Mouse (Mus musculus): Measurements from ENCODE around the gene Slc22a28. TPM values are rescaled to one million over a fixed set of nuclear protein-coding genes. Genes with fewer than 3 reads are reported as not detected.
"Not testable (repeated sequence)": the region's sequence is repeated elsewhere in the genome, so short reads cannot be mapped to it uniquely, and the experiment has no call there.

Slc22a28 gene
- total RNA-seq (2021), result not detected
- long read RNA-seq, experiment 1, result 0 reads
- long read RNA-seq, experiment 2, result 0 reads

DNA sequence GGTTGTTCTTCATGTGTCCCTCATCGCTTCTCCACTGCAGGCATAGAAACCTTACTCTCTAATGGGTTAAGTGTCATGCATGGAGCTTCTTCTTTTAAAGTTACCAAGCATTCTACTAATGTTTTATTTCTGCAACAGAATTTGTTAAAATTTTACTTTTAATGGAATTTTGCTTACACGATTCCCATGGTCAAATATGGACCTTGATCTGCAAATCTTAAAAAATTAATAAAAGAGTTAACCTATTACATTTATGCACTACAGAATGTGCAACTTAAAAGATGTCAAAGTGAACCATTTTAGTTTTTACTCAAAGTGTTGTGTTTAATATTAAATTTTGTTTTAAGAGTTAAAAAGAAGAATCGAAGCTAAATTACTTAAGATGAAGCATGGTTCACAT, at the start of gene Slc22a28:
TSS of gene Slc22a28 (minus strand) at position 102 of the 400 bp plus-strand sequence.
- not testable (repeated sequence) for DNase-seq (ENCODE audit: low spot score)

DNA sequence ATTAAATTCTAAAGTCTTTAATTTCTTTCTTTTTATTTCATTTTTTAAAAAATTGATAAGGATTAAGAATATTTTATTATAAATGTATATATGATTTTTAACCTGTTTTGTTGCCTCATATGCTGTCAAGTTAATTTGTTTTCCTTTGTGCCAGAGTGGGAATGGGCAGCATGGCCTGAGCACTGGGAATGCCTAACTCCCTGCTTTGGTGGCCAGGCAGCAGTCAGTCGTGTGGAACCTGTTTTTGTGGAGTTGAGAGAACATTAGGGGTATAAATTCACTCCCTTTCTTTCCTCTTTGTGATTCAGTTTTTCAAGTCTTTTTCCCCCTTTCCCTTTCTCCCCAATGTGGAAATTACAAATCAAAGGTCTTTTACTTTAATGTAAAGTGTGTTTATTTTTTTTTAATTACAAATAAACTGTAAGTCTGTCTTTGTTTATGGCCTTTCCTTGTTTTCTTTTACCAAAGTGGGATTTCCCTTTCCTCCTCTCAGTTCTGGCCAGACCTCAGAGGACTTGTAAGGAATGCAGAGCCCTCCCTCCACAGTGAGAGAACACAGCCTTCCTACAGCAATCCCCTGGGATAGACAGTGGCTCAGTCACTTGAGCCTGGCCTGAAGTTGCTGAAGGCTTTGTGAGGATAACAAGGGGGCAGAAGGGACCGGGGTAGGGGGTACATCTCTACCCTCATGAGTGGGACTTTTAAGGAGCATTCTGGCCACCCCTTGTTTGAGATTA, 17.2 kb upstream of the Slc22a28 start:
- no peak for DNase-seq (ENCODE audit: low spot score)

GRCm38 (mm10) chr19:8142716-8143115, 10.9 kb upstream of the Slc22a28 start:
- not testable (repeated sequence) for DNase-seq (ENCODE audit: low spot score)

GRCm38 (mm10) chr19:8134127-8134841, 2.5 kb upstream of the Slc22a28 start:
- not testable (repeated sequence) for DNase-seq (ENCODE audit: low spot score)

DNA sequence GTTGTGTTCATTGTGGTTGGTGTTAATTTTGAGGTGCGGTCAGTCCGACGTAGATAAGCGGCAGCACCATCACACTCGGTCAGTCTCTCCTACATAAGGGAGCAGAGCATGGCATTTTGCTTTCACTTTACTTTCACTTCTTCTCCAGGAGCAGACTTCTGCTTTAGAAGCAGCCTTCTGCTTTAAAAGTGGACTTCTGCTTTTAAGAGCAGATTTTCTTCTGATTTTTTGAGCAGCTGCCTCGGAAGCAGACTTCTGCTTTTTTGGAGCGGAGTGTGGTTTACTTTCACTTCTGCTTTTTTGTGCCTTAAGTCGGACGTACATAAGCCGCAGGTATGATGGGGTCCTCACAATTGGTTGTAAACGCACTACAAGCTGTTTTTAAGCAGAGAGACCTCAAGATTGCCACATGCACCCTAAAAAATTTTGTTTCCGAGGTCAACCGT, 111.9 kb downstream of the Slc22a28 start:
- peak; percentile 5 for DNase-seq (ENCODE audit: low spot score)

DNA sequence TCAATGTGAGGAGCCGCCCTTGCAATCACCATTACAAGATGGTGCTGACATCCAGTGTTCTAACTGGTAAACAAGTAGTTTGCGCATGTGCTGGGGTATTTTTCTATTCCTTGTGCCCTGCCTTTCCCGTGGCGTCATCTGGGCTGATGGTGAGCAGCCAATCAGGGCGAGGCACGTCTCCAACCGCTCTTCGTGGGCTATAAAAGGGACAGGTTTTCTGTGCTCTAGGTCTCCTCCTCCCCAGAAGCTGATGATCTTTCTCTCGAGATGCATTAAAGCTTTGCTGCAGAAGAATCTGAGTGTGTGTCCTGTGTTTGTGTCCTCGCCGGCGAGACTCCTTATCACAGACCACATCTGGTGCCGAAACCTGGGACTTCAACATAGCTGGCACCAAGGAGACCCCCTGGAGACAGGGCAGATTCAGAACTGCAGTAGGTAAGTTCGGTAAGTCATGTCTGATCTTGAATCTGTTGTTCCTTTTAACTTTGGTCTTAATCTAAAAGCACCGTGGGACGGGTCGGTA, 112.4 kb downstream of the Slc22a28 start:
- not testable (repeated sequence) for DNase-seq (ENCODE audit: low spot score)

DNA sequence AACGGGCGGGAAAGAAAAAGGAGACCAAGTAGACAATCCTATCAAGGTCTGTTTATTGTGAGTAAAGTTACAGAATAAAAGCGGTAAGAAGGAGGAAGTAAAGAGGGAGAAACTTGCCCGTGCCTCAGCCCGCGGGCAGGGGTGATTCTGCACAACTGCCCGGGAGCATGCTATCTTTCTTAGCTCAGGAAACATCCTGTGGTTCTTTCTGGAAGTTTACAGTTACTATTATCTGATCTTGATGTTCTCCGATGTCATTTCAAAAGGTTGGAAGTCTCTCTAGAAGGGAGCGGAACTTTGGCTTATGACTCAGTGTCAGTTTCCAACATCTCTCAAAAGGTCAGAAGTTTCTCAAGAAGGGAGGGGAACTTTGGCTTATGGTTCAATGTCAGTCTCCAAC, 113.2 kb downstream of the Slc22a28 start:
- DNase-seq (ENCODE audit: low spot score), result not testable (repeated sequence)

Other genes starting within 250 kb of the Slc22a28 start
- not detected for gene Slc22a27, start 166.0 kb downstream of the Slc22a28 start, total RNA-seq (2021)
- gene Slc22a29, start 86.9 kb upstream of the Slc22a28 start, total RNA-seq (2021), result not detected

Data from gastrocnemius, adult 18-20 months (tissue).